Mouse (Mus musculus) liver, embryonic 14 days (tissue): Measurements from ENCODE around the gene Fam81a. TPM values are rescaled to one million over a fixed set of nuclear protein-coding genes. Genes with fewer than 3 reads are reported as not detected.

Source experiments
- polyA plus RNA-seq: library from polyadenylated mRNA; depleted of rRNA; stranded (reverse); fragments of >200 nt; gene quantifications from 2 replicates; pipeline ENCODE4 v1.2.3, GENCODE M21; 2012; rRNA removed

Gene Fam81a
- 0.28 and 0.34 TPM in 2 replicates for polyA plus RNA-seq

GRCm38 (mm10) chr9:70142460-70142859 lies at the start of gene Fam81a:
Fam81a (minus strand) TSS chr9:70142560.

Other genes starting within 250 kb of the Fam81a start
- gene Bnip2, start 153.1 kb downstream of the Fam81a start, polyA plus RNA-seq = 26.2 and 27.8 TPM in 2 replicates
- 59.2 and 68.7 TPM in 2 replicates for gene Gtf2a2, start 130.0 kb downstream of the Fam81a start, polyA plus RNA-seq
- gene Gcnt3, start 104.5 kb downstream of the Fam81a start, polyA plus RNA-seq = not detected in 2 replicates
- gene Myo1e, start 64.8 kb upstream of the Fam81a start, polyA plus RNA-seq = 1.2 TPM in 2 replicates